Mouse (Mus musculus) cortical plate, adult 2 months (tissue): Measurements from ENCODE around the gene Gpr61.

ENCODE experiments used
- CTCF ChIP-seq: fragments of 200-500 bp; IDR thresholded peaks from 2 replicates; pipeline ENCODE4 v1.5.1; 2011; ENCODE audit warnings: mild to moderate bottlenecking, control low read depth, low read length; ENCODE audit not compliant: insufficient read depth; ENCODE audit errors: extremely low read depth
- POLR2A ChIP-seq: fragments of 200-500 bp; IDR thresholded peaks from 2 replicates; pipeline ENCODE4 v1.6.1; 2011; ENCODE audit warnings: mild to moderate bottlenecking, low read length, control low read depth; ENCODE audit not compliant: insufficient read depth; ENCODE audit errors: extremely low read depth

- no peak for TF ChIP-seq CTCF
- peak; percentile 82; the same call in 1 of the 2 replicates for TF ChIP-seq POLR2A
Measured at GRCm38 (mm10) chr3:108158383-108159037, 3.8 kb upstream of the Gpr61 start.
